Mouse (Mus musculus): ENCODE measurements around the gene Gsdme. TPM values are rescaled to one million over a fixed set of nuclear protein-coding genes. Genes with fewer than 3 reads are reported as not detected.

Gene Gsdme
- polyA plus RNA-seq, 1 experiment from 2014 or later, result 63.8 TPM

DNA sequence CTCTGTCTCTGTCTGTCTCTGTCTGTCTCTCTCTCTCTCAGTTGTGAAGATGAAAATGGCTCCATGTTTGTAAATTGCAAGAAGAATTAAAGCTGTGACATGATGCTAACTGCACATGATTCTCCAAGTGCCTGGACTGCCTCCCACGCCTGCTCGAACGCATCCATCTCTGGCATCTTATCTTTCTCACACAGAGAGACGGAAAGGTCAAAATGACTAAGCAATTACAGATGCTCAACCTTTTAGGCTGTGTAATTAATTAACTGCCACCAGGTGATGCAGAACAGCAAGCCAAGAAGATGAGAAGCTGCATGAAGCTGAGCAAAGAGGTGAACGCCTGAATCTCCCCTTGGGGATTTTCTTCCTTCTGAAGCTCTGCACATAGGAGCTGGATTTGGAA, 23.2 kb downstream of the Gsdme start:
- Histone ChIP-seq H3K9ac (no peak overlapping the region), H3K4me2 (no peak overlapping the region), H3K9me3 (replicated peaks) (no peaks in the 10 kb centered on the region), H3K27me3 (no peaks in the 10 kb centered on the region), H3K27ac (no peak overlapping the region), H3K4me3 (no peak overlapping the region), H3K36me3 (ENCODE audit: poor library complexity, severe bottlenecking) (no peaks in the 10 kb centered on the region), H3K4me1 (no peaks in the 10 kb centered on the region)
- 84% methylated on average over 5 of the region's 5 CpGs for WGBS
- no peak for ATAC-seq

GRCm38 (mm10) chr6:50239902-50240301, 23.8 kb downstream of the Gsdme start:
- no peaks in the 10 kb centered on the region for H3K36me3 ChIP-seq (ENCODE audit: poor library complexity, severe bottlenecking)
- H3K9ac ChIP-seq, result no peak overlapping the region
- H3K27ac ChIP-seq, result no peak overlapping the region
- 95% methylated on average over 2 of the region's 2 CpGs for WGBS
- no peaks in the 10 kb centered on the region for H3K9me3 ChIP-seq (replicated peaks)
- H3K4me1 ChIP-seq, result no peaks in the 10 kb centered on the region
- no peak for ATAC-seq
- no peaks in the 10 kb centered on the region for H3K27me3 ChIP-seq
- H3K4me3 ChIP-seq, result no peak overlapping the region
- no peak overlapping the region for H3K4me2 ChIP-seq

GRCm38 (mm10) chr6:50237963-50238362, 25.7 kb downstream of the Gsdme start:
- 68% methylated on average over 2 of the region's 2 CpGs for WGBS
- no peak overlapping the region for H3K27ac ChIP-seq
- H3K27me3 ChIP-seq, result no peaks in the 10 kb centered on the region
- no peaks in the 10 kb centered on the region for H3K4me1 ChIP-seq
- H3K9ac ChIP-seq, result no peak overlapping the region
- no peak for ATAC-seq
- no peak overlapping the region for H3K4me3 ChIP-seq
- H3K4me2 ChIP-seq, result no peak overlapping the region
- H3K36me3 ChIP-seq (ENCODE audit: poor library complexity, severe bottlenecking), result no peaks in the 10 kb centered on the region
- no peaks in the 10 kb centered on the region for H3K9me3 ChIP-seq (replicated peaks)

DNA sequence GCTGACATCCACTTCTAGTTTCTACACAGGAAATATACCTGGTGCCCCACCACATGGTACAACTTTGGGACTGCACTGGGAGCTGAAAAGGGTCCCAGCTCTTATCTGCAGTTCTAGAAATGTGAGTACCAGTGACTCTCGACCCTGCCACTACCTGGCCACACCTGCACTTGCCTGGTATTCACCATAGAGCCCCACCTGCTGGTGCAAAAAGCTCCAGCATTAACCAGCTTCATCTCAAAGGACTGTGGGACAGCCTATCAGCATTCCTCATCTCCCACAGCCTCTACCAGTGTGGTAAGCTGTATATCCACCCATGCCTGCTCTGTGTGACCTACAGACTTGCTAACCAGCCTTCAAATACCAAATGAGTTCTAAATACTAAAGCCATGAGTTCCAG, 30.7 kb downstream of the Gsdme start:
- Histone ChIP-seq H3K27ac (no peak overlapping the region), H3K4me2 (no peak overlapping the region), H3K4me1 (no peaks in the 10 kb centered on the region), H3K9ac (no peak overlapping the region), H3K36me3 (ENCODE audit: poor library complexity, severe bottlenecking) (no peaks in the 10 kb centered on the region), H3K9me3 (replicated peaks) (no peaks in the 10 kb centered on the region), H3K27me3 (no peaks in the 10 kb centered on the region), H3K4me3 (no peak overlapping the region)
- 79% methylated on average over 1 of the region's 1 CpGs for WGBS
- ATAC-seq, result no peak

DNA sequence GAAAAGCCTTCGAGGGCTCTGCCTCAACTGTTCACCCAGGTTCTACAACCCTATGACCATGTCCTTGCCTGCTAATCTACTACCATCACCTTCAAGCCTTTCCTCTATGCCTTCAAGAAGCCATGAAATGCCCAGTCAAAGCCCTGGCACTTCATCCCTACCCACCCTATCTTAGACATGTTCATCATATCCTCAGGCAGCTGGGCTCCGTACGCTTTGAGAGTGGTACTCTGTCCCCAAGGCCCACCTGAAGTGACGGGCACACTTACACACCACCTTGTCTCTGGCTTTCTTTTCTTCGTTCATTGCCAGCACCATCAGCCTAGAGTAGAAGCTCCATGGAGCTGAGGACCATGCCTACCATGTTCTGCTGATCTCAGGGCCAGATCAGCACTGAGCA, 32.4 kb downstream of the Gsdme start:
- H3K4me3 ChIP-seq, result no peak overlapping the region
- no peaks in the 10 kb centered on the region for H3K4me1 ChIP-seq
- H3K36me3 ChIP-seq (ENCODE audit: poor library complexity, severe bottlenecking), result no peaks in the 10 kb centered on the region
- no peak for ATAC-seq
- no peaks in the 10 kb centered on the region for H3K27me3 ChIP-seq
- H3K9ac ChIP-seq, result no peak overlapping the region
- H3K27ac ChIP-seq, result no peak overlapping the region
- H3K9me3 ChIP-seq (replicated peaks), result no peaks in the 10 kb centered on the region
- WGBS, result 96% methylated on average over 5 of the region's 5 CpGs
- no peak overlapping the region for H3K4me2 ChIP-seq

DNA sequence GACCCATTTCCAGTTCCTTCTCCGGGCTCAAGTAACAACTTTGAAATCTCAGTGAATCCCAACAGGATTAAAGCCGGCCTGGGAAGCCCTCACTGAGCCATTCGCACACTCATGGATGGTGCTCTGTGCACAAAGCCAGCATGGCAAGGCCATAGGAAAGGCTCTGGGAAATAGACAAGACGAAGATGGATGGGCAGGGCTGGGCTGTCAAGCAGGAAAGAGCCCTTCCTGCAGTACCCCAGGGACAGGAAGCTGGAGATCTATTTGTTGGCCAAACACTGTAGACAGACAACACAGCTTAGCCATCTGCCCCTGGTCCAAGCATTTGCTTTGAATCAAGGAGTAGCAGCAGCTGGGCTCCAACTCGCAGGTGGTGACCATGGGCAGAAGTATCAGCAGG, 35.5 kb downstream of the Gsdme start:
- WGBS, result 90% methylated on average over 5 of the region's 5 CpGs
- H3K4me2 ChIP-seq, result no peak overlapping the region
- no peaks in the 10 kb centered on the region for H3K36me3 ChIP-seq (ENCODE audit: poor library complexity, severe bottlenecking)
- no peaks in the 10 kb centered on the region for H3K4me1 ChIP-seq
- no peak overlapping the region for H3K27ac ChIP-seq
- H3K27me3 ChIP-seq, result no peaks in the 10 kb centered on the region
- H3K9ac ChIP-seq, result no peak overlapping the region
- no peak for ATAC-seq
- H3K9me3 ChIP-seq (replicated peaks), result no peaks in the 10 kb centered on the region
- no peak overlapping the region for H3K4me3 ChIP-seq

DNA sequence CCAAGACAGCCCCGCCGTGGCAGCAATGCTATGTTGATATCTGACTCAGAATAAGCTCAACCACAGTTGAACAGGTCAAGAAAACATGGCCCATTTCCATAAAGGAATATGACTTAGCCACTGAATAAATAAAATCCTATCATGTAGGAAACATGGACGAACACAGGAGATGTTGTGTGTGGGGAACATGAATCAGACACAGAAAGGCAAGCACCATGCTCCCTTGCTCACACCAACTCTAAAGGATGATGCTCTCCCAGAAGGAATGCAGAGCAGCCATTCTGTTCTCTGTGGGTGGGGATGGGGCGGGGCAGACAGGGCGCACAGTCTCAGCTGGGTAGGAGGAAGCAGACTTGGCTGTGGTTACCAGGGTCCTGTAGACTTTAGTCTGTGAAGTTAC, 38.4 kb downstream of the Gsdme start:
- Histone ChIP-seq H3K27me3 (no peaks in the 10 kb centered on the region), H3K4me1 (no peaks in the 10 kb centered on the region), H3K4me2 (no peak overlapping the region), H3K4me3 (no peak overlapping the region), H3K36me3 (ENCODE audit: poor library complexity, severe bottlenecking) (no peaks in the 10 kb centered on the region), H3K9me3 (replicated peaks) (no peaks in the 10 kb centered on the region), H3K27ac (no peak overlapping the region), H3K9ac (no peak overlapping the region)
- WGBS, result 93% methylated on average over 5 of the region's 5 CpGs
- ATAC-seq, result no peak

DNA sequence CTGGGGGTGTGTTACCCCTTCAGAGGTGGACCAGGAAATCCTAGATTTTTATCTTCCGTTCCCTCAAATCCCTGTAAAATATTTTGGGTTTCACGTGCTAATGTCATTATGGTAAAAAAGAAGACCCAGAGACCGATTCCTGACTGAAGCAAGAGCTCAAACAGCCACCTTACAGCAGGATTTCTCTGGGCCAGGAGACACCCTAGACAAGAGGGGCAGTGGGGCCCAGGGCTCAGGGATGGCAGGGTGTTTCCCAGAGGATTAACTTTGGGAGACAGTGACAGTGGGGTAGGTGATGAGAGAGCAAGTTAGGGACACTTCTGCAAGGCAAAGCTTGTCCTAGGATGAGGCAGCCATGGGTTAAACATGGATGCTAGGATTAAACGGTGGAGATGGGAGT, 40.1 kb downstream of the Gsdme start:
- Histone ChIP-seq H3K27ac (no peak overlapping the region), H3K9ac (no peak overlapping the region), H3K36me3 (ENCODE audit: poor library complexity, severe bottlenecking) (0 out of 2 replicates have a peak, but pooled peaks cover 6% of the 10 kb centered on the region), H3K9me3 (replicated peaks) (no peaks in the 10 kb centered on the region), H3K27me3 (no peaks in the 10 kb centered on the region), H3K4me2 (no peak overlapping the region), H3K4me1 (no peaks in the 10 kb centered on the region), H3K4me3 (no peak overlapping the region)
- 96% methylated on average over 4 of the region's 4 CpGs for WGBS
- no peak for ATAC-seq

DNA sequence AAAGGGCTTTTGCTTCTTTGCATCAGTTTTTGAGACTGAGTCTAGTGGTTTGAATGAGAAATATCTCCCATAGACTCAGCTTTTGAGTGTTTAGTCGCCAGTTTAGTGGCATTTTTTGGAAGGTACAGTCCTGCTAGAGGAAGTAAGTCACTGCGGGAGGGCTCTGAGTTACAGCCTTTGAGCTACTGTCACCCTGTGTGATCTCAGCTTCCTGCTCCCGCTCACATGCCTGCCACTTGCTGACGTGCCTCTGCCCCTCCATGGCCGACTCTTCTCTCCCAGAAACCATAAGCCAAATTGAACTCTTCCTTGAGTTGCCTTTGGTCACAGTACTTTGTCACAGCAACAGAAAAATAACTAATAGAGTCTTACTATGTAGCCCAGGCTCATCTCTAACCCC, 40.7 kb downstream of the Gsdme start:
- no peaks in the 10 kb centered on the region for H3K27me3 ChIP-seq
- no peaks in the 10 kb centered on the region for H3K9me3 ChIP-seq (replicated peaks)
- H3K27ac ChIP-seq, result no peak overlapping the region
- H3K4me3 ChIP-seq, result no peak overlapping the region
- ATAC-seq, result no peak
- WGBS, result 86% methylated on average over 5 of the region's 5 CpGs
- H3K4me1 ChIP-seq, result no peaks in the 10 kb centered on the region
- H3K4me2 ChIP-seq, result no peak overlapping the region
- H3K9ac ChIP-seq, result no peak overlapping the region
- 0 out of 2 replicates have a peak, but pooled peaks cover 6% of the 10 kb centered on the region for H3K36me3 ChIP-seq (ENCODE audit: poor library complexity, severe bottlenecking)

DNA sequence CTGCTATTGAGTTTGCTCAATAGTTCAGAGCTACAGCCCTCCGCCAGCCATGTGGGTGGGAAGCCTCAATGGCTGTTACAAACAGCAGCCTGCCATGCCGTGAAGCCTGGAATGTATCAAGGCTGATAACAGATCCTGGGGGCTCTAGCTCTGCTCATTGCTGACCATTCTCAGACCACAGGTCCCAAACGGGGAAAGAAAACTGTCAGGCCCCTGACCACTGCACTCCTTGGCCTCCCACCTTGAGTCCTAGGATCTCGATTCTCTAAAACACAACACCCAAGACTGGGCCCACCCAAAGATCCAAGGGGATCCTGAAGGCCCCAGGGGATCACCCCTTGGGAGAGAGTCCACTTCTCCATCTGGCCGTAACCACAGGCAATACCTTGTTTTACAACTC, 41.3 kb downstream of the Gsdme start:
- WGBS, result 82% methylated on average over 5 of the region's 5 CpGs
- ATAC-seq, result no peak
- Histone ChIP-seq H3K4me1 (no peaks in the 10 kb centered on the region), H3K27ac (no peak overlapping the region), H3K9ac (no peak overlapping the region), H3K4me2 (no peak overlapping the region), H3K27me3 (no peaks in the 10 kb centered on the region), H3K4me3 (no peak overlapping the region), H3K36me3 (ENCODE audit: poor library complexity, severe bottlenecking) (0 out of 2 replicates have a peak, but pooled peaks cover 6% of the 10 kb centered on the region), H3K9me3 (replicated peaks) (no peaks in the 10 kb centered on the region)

GRCm38 (mm10) chr6:50220863-50221262, 42.8 kb downstream of the Gsdme start:
- no peak for ATAC-seq
- Histone ChIP-seq H3K9me3 (replicated peaks) (no peaks in the 10 kb centered on the region), H3K4me2 (no peak overlapping the region), H3K9ac (no peak overlapping the region), H3K4me3 (no peak overlapping the region), H3K27me3 (no peaks in the 10 kb centered on the region), H3K27ac (no peak overlapping the region), H3K36me3 (ENCODE audit: poor library complexity, severe bottlenecking) (0 out of 2 replicates have a peak, but pooled peaks cover 6% of the 10 kb centered on the region), H3K4me1 (no peaks in the 10 kb centered on the region)
- WGBS, result 48% methylated on average over 6 of the region's 6 CpGs

DNA sequence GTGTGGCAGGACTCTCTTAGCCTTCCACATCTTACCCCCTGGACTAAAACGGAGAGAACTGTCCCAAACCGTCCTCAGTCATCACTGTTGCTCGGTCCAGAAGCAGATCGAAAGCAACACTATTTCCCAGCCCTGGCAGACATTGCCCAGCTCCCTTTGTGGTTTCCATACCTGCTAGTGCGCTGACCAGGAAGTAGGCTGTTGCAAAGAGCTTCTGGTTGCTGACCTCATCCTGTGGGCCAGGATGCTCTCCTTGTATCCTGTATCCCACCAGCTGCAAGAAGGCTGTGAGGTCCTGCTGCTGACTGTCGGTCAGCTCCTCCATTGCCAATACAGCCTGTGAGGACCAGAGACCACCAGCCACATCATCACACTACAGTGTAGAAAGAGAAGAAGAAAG, 44.6 kb downstream of the Gsdme start:
- Histone ChIP-seq H3K27me3 (no peaks in the 10 kb centered on the region), H3K4me1 (0 out of 2 replicates have a peak, but pooled peaks cover 5% of the 10 kb centered on the region), H3K9ac (no peak overlapping the region), H3K4me3 (no peak overlapping the region), H3K9me3 (replicated peaks) (no peaks in the 10 kb centered on the region), H3K27ac (no peak overlapping the region), H3K36me3 (ENCODE audit: poor library complexity, severe bottlenecking) (0 out of 2 replicates have a peak, but pooled peaks cover 6% of the 10 kb centered on the region), H3K4me2 (no peak overlapping the region)
- WGBS, result 94% methylated on average over 6 of the region's 6 CpGs
- no peak for ATAC-seq

DNA sequence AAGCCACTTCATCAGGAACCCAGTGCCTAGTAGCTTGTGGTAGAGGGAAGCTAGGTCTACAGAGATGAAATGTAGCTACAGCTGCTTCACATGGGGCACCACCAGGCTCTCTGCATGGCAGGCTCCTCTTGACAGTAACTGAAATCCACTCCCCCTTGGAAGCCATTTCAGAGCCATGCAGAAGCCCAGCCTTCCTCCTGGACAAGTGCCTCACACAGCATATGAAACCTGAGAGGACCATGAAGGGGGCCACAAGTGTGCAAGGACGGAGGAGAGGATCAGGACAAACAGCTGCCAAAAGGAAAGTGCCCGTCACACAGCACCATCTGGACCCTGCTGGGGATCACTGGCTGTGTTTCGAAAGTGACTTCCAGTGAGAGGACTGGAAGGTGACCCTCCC, 45.0 kb downstream of the Gsdme start:
- WGBS, result 77% methylated on average over 3 of the region's 3 CpGs
- H3K4me1 ChIP-seq, result 0 out of 2 replicates have a peak, but pooled peaks cover 5% of the 10 kb centered on the region
- no peak overlapping the region for H3K4me3 ChIP-seq
- no peak overlapping the region for H3K27ac ChIP-seq
- H3K36me3 ChIP-seq (ENCODE audit: poor library complexity, severe bottlenecking), result 0 out of 2 replicates have a peak, but pooled peaks cover 6% of the 10 kb centered on the region
- no peak overlapping the region for H3K9ac ChIP-seq
- no peak for ATAC-seq
- no peaks in the 10 kb centered on the region for H3K9me3 ChIP-seq (replicated peaks)
- H3K4me2 ChIP-seq, result no peak overlapping the region
- H3K27me3 ChIP-seq, result no peaks in the 10 kb centered on the region

Data from forebrain, embryonic 13.5 days (tissue).